Mouse (Mus musculus) liver, adult 2 months (tissue): Measurements from ENCODE around the gene Utp20.

Experiments used
- CTCF ChIP-seq: fragments of 200-500 bp; IDR thresholded peaks from 2 replicates; pipeline ENCODE4 v1.5.1; 2011; ENCODE audit warnings: low read depth, low read length, control low read depth
- POLR2A ChIP-seq: fragments of 200-500 bp; IDR thresholded peaks from 2 replicates; pipeline ENCODE4 v1.6.1; 2011; ENCODE audit warnings: low read length, control low read depth; ENCODE audit not compliant: insufficient read depth; ENCODE audit errors: extremely low read depth

- TF ChIP-seq POLR2A: no peak
- TF ChIP-seq CTCF: no peak
Observed at GRCm38 (mm10) chr10:88862293-88862692, 35.7 kb upstream of the Utp20 start.
